Mouse (Mus musculus) midbrain, embryonic 11.5 days (tissue): ENCODE measurements around the gene Pigb. TPM values are rescaled to one million over a fixed set of nuclear protein-coding genes. Genes with fewer than 3 reads are reported as not detected.
A peak's percentile ranks its signal among the peaks of the same experiment; 100 is the strongest.

ENCODE experiments used
- ATAC-seq: fragments of 200-750 bp; cut with Nextera tagmentation; 2 replicates; pipeline ENCODE4 v1.8.0; 2017; ENCODE audit warnings: moderate TSS enrichment, moderate library complexity; ENCODE audit not compliant: low FRiP score
- DNase-seq: peaks from one replicate; pipeline ENCODE4 v3.0.0; 2015; ENCODE audit warnings: low spot score; ENCODE audit errors: missing footprints
- H3K27ac ChIP-seq: fragments of 300-500 bp; sonication (generic); 2 replicates; pipeline ENCODE4 v1.5.1; 2014; ENCODE audit warnings: low read depth, low read length
- H3K27me3 ChIP-seq: fragments of 300-500 bp; sonication (generic); 2 replicates; pipeline ENCODE4 v1.6.1; 2014; ENCODE audit warnings: mild to moderate bottlenecking, low read length, moderate library complexity, mixed read lengths; ENCODE audit not compliant: control insufficient read depth, insufficient read depth
- H3K36me3 ChIP-seq: fragments of 300-500 bp; sonication (generic); 2 replicates; pipeline ENCODE4 v1.6.1; 2014; ENCODE audit warnings: mild to moderate bottlenecking, low read length, moderate library complexity, mixed read lengths; ENCODE audit not compliant: control insufficient read depth, insufficient read depth
- H3K4me1 ChIP-seq: fragments of 300-500 bp; sonication (generic); 2 replicates; pipeline ENCODE4 v1.6.1; 2014; ENCODE audit warnings: low read length; ENCODE audit not compliant: control insufficient read depth, insufficient read depth
- H3K4me2 ChIP-seq: fragments of 300-500 bp; sonication (generic); 2 replicates; pipeline ENCODE4 v1.6.1; 2014; ENCODE audit warnings: mild to moderate bottlenecking, moderate library complexity
- H3K4me3 ChIP-seq: fragments of 300-500 bp; sonication (generic); 2 replicates; pipeline ENCODE4 v1.5.1; 2014; ENCODE audit warnings: low read depth, low read length
- H3K9ac ChIP-seq: fragments of 300-500 bp; sonication (generic); 2 replicates; pipeline ENCODE4 v1.6.1; 2014; ENCODE audit warnings: low read length
- H3K9me3 ChIP-seq: fragments of 300-500 bp; sonication (generic); 2 replicates; pipeline ENCODE4 v1.6.1; 2016; ENCODE audit warnings: low read length; ENCODE audit not compliant: control insufficient read depth
- WGBS: fragments of 180-500 bp; shearing (Covaris S2); extraction: QIAGEN DNeasy Blood & Tissue Kit; methylation state at CpG from one replicate; pipeline ENCODE4 v1.1.7; 2014; 5-methylcytosine and 5-hydroxymethylcytosine counted together
- polyA plus RNA-seq: library from polyadenylated mRNA; unstranded; fragments of >200 nt; fragmentation: Nextera tagmentation; extraction: Ambion mirVana; gene quantifications from 2 replicates; pipeline ENCODE4 v1.2.1, GENCODE M21; 2014

Pigb gene
- polyA plus RNA-seq, 1 experiment from 2014 or later = 18.3 TPM

DNA sequence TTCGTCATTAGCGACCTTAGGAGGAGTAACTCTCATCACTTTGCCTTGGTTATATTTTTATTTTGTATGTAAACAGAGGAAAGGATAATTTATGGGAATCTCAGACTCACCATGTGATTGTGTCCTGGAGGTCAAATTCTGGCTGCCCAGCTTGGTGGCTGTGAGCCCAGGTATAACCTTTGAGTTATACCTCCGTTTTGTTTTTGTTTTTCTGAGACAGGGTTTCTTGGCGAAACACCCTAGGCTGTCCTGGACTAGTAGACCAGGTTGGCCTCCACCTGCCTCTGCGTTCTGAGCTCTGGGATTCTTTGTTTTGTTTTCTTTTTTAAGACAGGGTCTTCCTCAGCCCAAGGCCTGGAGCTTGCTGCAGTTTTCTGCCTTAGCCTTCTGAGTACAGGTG, 51.5 kb downstream of the Pigb start:
- WGBS = 85% methylated on average over 5 of the region's 5 CpGs
- Histone ChIP-seq H3K27me3 (no peaks in the 10 kb centered on the region), H3K27ac (no peak overlapping the region), H3K36me3 (no peaks in the 10 kb centered on the region), H3K9me3 (no peaks in the 10 kb centered on the region), H3K4me3 (no peak overlapping the region), H3K4me2 (no peak overlapping the region), H3K4me1 (peaks cover 11% of the 10 kb centered on the region; the same call in 1 of the 2 replicates), H3K9ac (no peak overlapping the region)
- no peak for DNase-seq
- ATAC-seq = no peak

- no peak overlapping the region for H3K9ac ChIP-seq
- DNase-seq = no peak
- no peaks in the 10 kb centered on the region for H3K36me3 ChIP-seq
- no peak for ATAC-seq
- no peak overlapping the region for H3K27ac ChIP-seq
- no peak overlapping the region for H3K4me2 ChIP-seq
- 58% methylated on average over 3 of the region's 3 CpGs for WGBS
- peaks cover 11% of the 10 kb centered on the region; the same call in 1 of the 2 replicates for H3K4me1 ChIP-seq
- no peak overlapping the region for H3K4me3 ChIP-seq
- no peaks in the 10 kb centered on the region for H3K27me3 ChIP-seq
- H3K9me3 ChIP-seq = no peaks in the 10 kb centered on the region
Observed at GRCm38 (mm10) chr9:72987703-72988102, 52.5 kb downstream of the Pigb start.

- H3K36me3 ChIP-seq = no peaks in the 10 kb centered on the region
- peaks cover 11% of the 10 kb centered on the region; the same call in 1 of the 2 replicates for H3K4me1 ChIP-seq
- H3K4me3 ChIP-seq = peak within 1 kb of the TSS; percentile 83
- H3K27ac ChIP-seq = peak within 1 kb of the TSS; percentile 53
- no peaks in the 10 kb centered on the region for H3K9me3 ChIP-seq
- peak within 1 kb of the TSS; percentile 82 for H3K4me2 ChIP-seq
- H3K27me3 ChIP-seq = no peaks in the 10 kb centered on the region
- DNase-seq (peak; percentile 99), ATAC-seq (peak; percentile 100)
- WGBS = under 1% methylated on average over 88 of the region's 88 CpGs
- peak within 1 kb of the TSS; percentile 74 for H3K9ac ChIP-seq
Observed at GRCm38 (mm10) chr9:72985250-72986220, 54.6 kb downstream of the Pigb start, which contains the start of the genes Ccpg1os and Ccpg1. TSS of gene Ccpg1os (minus strand) at chr9:72985382. TSS of gene Ccpg1 (plus strand) at chr9:72985429.

- Histone ChIP-seq H3K9ac (no peak overlapping the region), H3K9me3 (no peaks in the 10 kb centered on the region), H3K4me1 (peaks cover 11% of the 10 kb centered on the region; the same call in 1 of the 2 replicates), H3K27ac (no peak overlapping the region), H3K4me2 (no peak overlapping the region), H3K36me3 (no peaks in the 10 kb centered on the region), H3K4me3 (no peak overlapping the region), H3K27me3 (no peaks in the 10 kb centered on the region)
- WGBS = 64% methylated on average over 2 of the region's 2 CpGs
- DNase-seq (no peak), ATAC-seq (no peak)
Observed at GRCm38 (mm10) chr9:72983066-72983465, 57.1 kb downstream of the Pigb start.

DNA sequence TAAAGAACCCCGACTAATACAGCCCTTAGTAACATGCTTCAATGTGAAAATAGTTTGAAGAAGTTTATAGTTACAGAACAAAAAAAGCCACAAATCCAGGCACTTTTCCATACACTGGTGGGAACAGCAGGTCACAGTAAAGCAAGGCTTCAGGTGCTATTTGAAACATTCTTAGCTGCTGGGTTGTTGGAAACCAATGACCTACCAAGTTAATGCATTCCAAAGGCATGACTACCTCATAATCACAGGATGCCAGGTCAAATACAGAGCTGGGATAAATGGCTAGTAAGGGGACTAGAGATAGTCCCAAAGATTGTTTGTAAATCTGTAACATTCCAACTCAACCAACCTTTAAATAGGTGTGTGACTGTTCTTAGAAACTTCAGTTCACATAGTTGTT, 64.9 kb downstream of the Pigb start:
- Histone ChIP-seq H3K9ac (no peak overlapping the region), H3K27me3 (no peaks in the 10 kb centered on the region), H3K9me3 (no peaks in the 10 kb centered on the region), H3K4me2 (no peak overlapping the region), H3K4me3 (no peak overlapping the region), H3K27ac (no peak overlapping the region), H3K4me1 (no peaks in the 10 kb centered on the region), H3K36me3 (no peaks in the 10 kb centered on the region)
- DNase-seq (no peak), ATAC-seq (no peak)
- 91% methylated on average over 1 of the region's 1 CpGs for WGBS

DNA sequence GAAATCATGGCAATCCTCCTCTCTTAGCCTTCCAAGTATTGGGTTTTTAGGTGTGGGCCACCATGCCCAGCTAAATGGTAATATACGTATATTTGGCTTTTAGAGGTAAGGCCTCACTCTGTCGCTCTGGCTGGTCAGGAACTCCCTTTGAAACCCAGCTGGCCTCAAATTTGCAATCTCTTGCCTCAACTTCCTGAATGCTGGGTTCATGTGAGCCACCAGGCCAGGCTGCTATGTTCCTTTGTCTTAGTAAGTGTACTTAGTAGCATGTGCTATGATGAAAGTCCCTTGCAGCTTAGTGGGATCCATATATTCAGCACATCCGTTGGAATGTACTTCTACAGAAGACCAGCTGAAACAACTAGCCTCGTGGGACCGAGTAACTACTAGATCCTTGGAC, 65.4 kb downstream of the Pigb start:
- Histone ChIP-seq H3K27me3 (no peaks in the 10 kb centered on the region), H3K4me1 (no peaks in the 10 kb centered on the region), H3K4me2 (no peak overlapping the region), H3K4me3 (no peak overlapping the region), H3K9me3 (no peaks in the 10 kb centered on the region), H3K9ac (no peak overlapping the region), H3K36me3 (no peaks in the 10 kb centered on the region), H3K27ac (no peak overlapping the region)
- 85% methylated on average over 5 of the region's 5 CpGs for WGBS
- no peak for DNase-seq
- ATAC-seq = no peak

- DNase-seq (no peak), ATAC-seq (no peak)
- no peaks in the 10 kb centered on the region for H3K4me1 ChIP-seq
- no peak overlapping the region for H3K9ac ChIP-seq
- no peak overlapping the region for H3K4me2 ChIP-seq
- no peak overlapping the region for H3K4me3 ChIP-seq
- H3K36me3 ChIP-seq = no peaks in the 10 kb centered on the region
- H3K27ac ChIP-seq = no peak overlapping the region
- no peaks in the 10 kb centered on the region for H3K27me3 ChIP-seq
- H3K9me3 ChIP-seq = no peaks in the 10 kb centered on the region
Observed at GRCm38 (mm10) chr9:72972984-72973383, 67.2 kb downstream of the Pigb start.

DNA sequence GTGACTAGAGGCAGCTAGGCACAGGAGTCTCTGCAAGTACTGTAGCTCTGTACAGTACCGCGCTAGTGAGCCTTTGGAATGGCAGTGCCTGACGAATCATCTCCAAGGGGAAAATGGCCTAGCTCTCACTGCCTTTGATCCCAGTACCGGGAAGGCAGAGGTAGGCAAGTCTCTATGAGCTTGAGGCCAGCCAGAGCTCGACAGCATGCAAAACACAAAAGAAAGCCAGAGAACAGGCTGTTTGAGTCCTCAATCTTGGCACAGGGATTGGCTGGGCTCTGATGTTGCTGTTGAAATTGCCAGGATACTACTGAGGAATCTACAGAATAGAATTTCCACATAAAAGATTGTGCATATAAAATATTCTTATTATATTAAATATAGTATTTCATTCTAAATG, 67.7 kb downstream of the Pigb start:
- 86% methylated on average over 5 of the region's 5 CpGs for WGBS
- no peak for DNase-seq
- ATAC-seq = no peak

GRCm38 (mm10) chr9:72969874-72970273, 70.3 kb downstream of the Pigb start:
- DNase-seq (no peak), ATAC-seq (no peak)
- H3K27me3 ChIP-seq = no peaks in the 10 kb centered on the region
- 71% methylated on average over 7 of the region's 7 CpGs for WGBS
- no peak overlapping the region for H3K27ac ChIP-seq
- no peak overlapping the region for H3K9ac ChIP-seq
- H3K36me3 ChIP-seq = no peaks in the 10 kb centered on the region
- no peaks in the 10 kb centered on the region for H3K4me1 ChIP-seq
- H3K9me3 ChIP-seq = no peaks in the 10 kb centered on the region
- H3K4me2 ChIP-seq = no peak overlapping the region
- H3K4me3 ChIP-seq = no peak overlapping the region

More for the DNA sequence above, 67.7 kb downstream of the Pigb start:
- Histone ChIP-seq H3K4me1 (no peaks in the 10 kb centered on the region), H3K27ac (no peak overlapping the region), H3K36me3 (no peaks in the 10 kb centered on the region), H3K9me3 (no peaks in the 10 kb centered on the region), H3K27me3 (no peaks in the 10 kb centered on the region), H3K9ac (no peak overlapping the region), H3K4me3 (no peak overlapping the region), H3K4me2 (no peak overlapping the region)
